ENCODE assay signal across 9 mouse cellular contexts in the genomic region with DNA sequence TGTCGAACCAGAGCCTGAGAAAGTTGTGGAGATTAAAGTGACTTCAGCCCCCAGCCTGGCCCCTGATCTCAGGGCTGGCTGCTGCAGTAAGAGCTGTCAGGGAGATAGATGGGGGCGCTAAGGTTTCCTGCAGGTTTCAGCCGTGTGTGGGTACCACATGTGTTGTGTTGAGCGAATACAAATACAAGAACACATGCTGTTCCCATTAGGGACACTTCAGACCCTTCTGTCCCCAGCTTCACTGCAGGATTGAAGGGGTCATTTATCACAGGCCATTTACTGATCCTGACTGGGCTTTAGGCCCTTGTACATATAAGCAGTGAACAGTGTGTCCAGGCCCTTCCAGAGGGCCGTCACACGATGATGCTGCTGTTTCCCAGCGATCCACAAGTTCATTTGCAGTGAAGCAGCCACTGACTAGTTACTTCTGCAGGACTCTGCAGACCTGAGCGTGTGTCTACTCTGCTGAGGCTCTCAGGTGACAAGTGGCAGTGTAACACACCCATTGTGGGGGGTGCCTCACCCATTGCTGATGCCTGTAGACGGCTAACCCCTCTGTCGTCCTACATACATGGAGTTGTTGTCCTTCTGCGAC.
DNase-seq lines count a peak whose midpoint lies in the region; ATAC-seq lines count a peak whose summit lies in the region.
"Had no signal": no experiment of that assay in that cellular context is flagged by ENCODE, and none has a peak within 500 bp of the region (broad histone marks: within the 10 kb centered on the region; RNA-seq: fewer than 3 reads in every experiment).

No protein-coding gene starts in this region.

- no peaks in the 10 kb centered on the region for H3K36me3 ChIP-seq in kidney, embryonic 16.5 days (ENCODE audit: insufficient read depth, low read length)
- H3K36me3 ChIP-seq in embryonic facial prominence, embryonic 12.5 days, result no peaks in the 10 kb centered on the region
- no peaks in the 10 kb centered on the region for H3K36me3 ChIP-seq in hindbrain, embryonic 15.5 days
- no peaks in the 10 kb centered on the region for H3K36me3 ChIP-seq in neural tube, embryonic 11.5 days (ENCODE audit: control insufficient read depth, insufficient read depth, low read length)
- H3K36me3 ChIP-seq: liver, embryonic 15.5 days had no signal

- H3K9me3 ChIP-seq in kidney, embryonic 16.5 days (ENCODE audit: low read length), result no peaks in the 10 kb centered on the region
- no peaks in the 10 kb centered on the region for H3K9me3 ChIP-seq in embryonic facial prominence, embryonic 12.5 days
- H3K9me3 ChIP-seq in hindbrain, embryonic 15.5 days, result no peaks in the 10 kb centered on the region
- H3K9me3 ChIP-seq in neural tube, embryonic 11.5 days (ENCODE audit: control insufficient read depth, low read length), result no peaks in the 10 kb centered on the region
- H3K9me3 ChIP-seq: liver, embryonic 15.5 days had no signal

- no peak for ATAC-seq in kidney, embryonic 16.5 days (ENCODE audit: low FRiP score, low TSS enrichment)
- no peak for ATAC-seq in embryonic facial prominence, embryonic 12.5 days (ENCODE audit: insufficient number of reproducible peaks, insufficient read depth, low FRiP score, low TSS enrichment)
- peak; percentile 62 for ATAC-seq in hindbrain, embryonic 15.5 days (ENCODE audit: low FRiP score, low read depth)
- peak; percentile 74 for ATAC-seq in neural tube, embryonic 11.5 days (ENCODE audit: insufficient read depth, low FRiP score, low TSS enrichment)
- ATAC-seq in granulocyte monocyte progenitor cell, adult 5-6 weeks (replicated peaks; ENCODE audit: poor library complexity, severe bottlenecking), result no peak

- no peak overlapping the region for H3K4me2 ChIP-seq in kidney, embryonic 16.5 days (replicated peaks; ENCODE audit: low read depth, low read length)
- H3K4me2 ChIP-seq in embryonic facial prominence, embryonic 12.5 days (replicated peaks), result peak overlapping the region; percentile 28; the same call in 1 of the 2 replicates
- no peak overlapping the region for H3K4me2 ChIP-seq in hindbrain, embryonic 15.5 days
- H3K4me2 ChIP-seq in neural tube, embryonic 11.5 days (ENCODE audit: low read depth), result no peak overlapping the region
- H3K4me2 ChIP-seq: liver, embryonic 15.5 days had no signal

- H3K27ac ChIP-seq in kidney, embryonic 16.5 days (ENCODE audit: low read length), result peak overlapping the region; percentile 81
- peak overlapping the region; percentile 66; the same call in 1 of the 2 replicates for H3K27ac ChIP-seq in embryonic facial prominence, embryonic 12.5 days
- H3K27ac ChIP-seq in hindbrain, embryonic 15.5 days (replicated peaks), result no peak overlapping the region
- H3K27ac ChIP-seq in neural tube, embryonic 11.5 days (ENCODE audit: low read depth, low read length), result no peak overlapping the region; the same call in 1 of the 2 replicates
- H3K27ac ChIP-seq: liver, embryonic 15.5 days had no signal

- peak overlapping the region; percentile 23; the same call in 1 of the 2 replicates for H3K9ac ChIP-seq in kidney, embryonic 16.5 days (replicated peaks; ENCODE audit: low read length)
- no peak overlapping the region for H3K9ac ChIP-seq in embryonic facial prominence, embryonic 12.5 days
- no peak overlapping the region for H3K9ac ChIP-seq in hindbrain, embryonic 15.5 days
- no peak overlapping the region for H3K9ac ChIP-seq in neural tube, embryonic 11.5 days (ENCODE audit: low read length)
- H3K9ac ChIP-seq: liver, embryonic 15.5 days had no signal

- peaks cover 64% of the 10 kb centered on the region for H3K4me1 ChIP-seq in kidney, embryonic 16.5 days (ENCODE audit: insufficient read depth, low read length)
- peaks cover 56% of the 10 kb centered on the region for H3K4me1 ChIP-seq in embryonic facial prominence, embryonic 12.5 days
- peaks cover 56% of the 10 kb centered on the region for H3K4me1 ChIP-seq in hindbrain, embryonic 15.5 days (replicated peaks)
- H3K4me1 ChIP-seq in neural tube, embryonic 11.5 days (ENCODE audit: control insufficient read depth, insufficient read depth, low read length), result peaks cover 39% of the 10 kb centered on the region
- H3K4me1 ChIP-seq: liver, embryonic 15.5 days had no signal

- no peak overlapping the region for H3K4me3 ChIP-seq in kidney, embryonic 16.5 days (ENCODE audit: low read length)
- no peak overlapping the region for H3K4me3 ChIP-seq in embryonic facial prominence, embryonic 12.5 days
- H3K4me3 ChIP-seq in hindbrain, embryonic 15.5 days, result no peak overlapping the region
- no peak overlapping the region for H3K4me3 ChIP-seq in neural tube, embryonic 11.5 days (ENCODE audit: low read depth, low read length)
- H3K4me3 ChIP-seq: liver, embryonic 15.5 days had no signal

- DNase-seq in kidney, postnatal 36 days, result no peak
- peak; percentile 74 for DNase-seq in neural tube, embryonic 11.5 days (ENCODE audit: low spot score)
- no peak for DNase-seq in right cerebral cortex, adult 18-20 months
- DNase-seq: thymus, adult 2 months had no signal

- 18% methylated on average over 11 of the region's 11 CpGs for WGBS in kidney, embryonic 16.5 days
- WGBS in embryonic facial prominence, embryonic 12.5 days, result 25% methylated on average over 11 of the region's 11 CpGs
- WGBS in hindbrain, embryonic 15.5 days, result 31% methylated on average over 11 of the region's 11 CpGs
- WGBS in neural tube, embryonic 11.5 days, result 16% methylated on average over 11 of the region's 11 CpGs

- H3K27me3 ChIP-seq in kidney, embryonic 16.5 days (ENCODE audit: insufficient read depth, low read length), result no peaks in the 10 kb centered on the region
- H3K27me3 ChIP-seq in embryonic facial prominence, embryonic 12.5 days, result no peaks in the 10 kb centered on the region
- no peaks in the 10 kb centered on the region for H3K27me3 ChIP-seq in hindbrain, embryonic 15.5 days
- H3K27me3 ChIP-seq in neural tube, embryonic 11.5 days (ENCODE audit: control insufficient read depth, insufficient read depth, low read length), result no peaks in the 10 kb centered on the region; the same call in 1 of the 2 replicates
- H3K27me3 ChIP-seq: liver, embryonic 15.5 days had no signal

Comparison
In these comparisons a context has a peak if more than half of its experiments do, and no peak if none do; other contexts are left out.
1. ATAC-seq: peak in hindbrain, embryonic 15.5 days (single experiment) and neural tube, embryonic 11.5 days (single experiment); none in kidney, embryonic 16.5 days (single experiment), embryonic facial prominence, embryonic 12.5 days (single experiment) and granulocyte monocyte progenitor cell, adult 5-6 weeks (single experiment).
2. H3K27ac ChIP-seq: peak in kidney, embryonic 16.5 days (single experiment) and embryonic facial prominence, embryonic 12.5 days (single experiment); none in hindbrain, embryonic 15.5 days (single experiment) and neural tube, embryonic 11.5 days (single experiment).